Mouse (Mus musculus): ENCODE measurements around the gene Gmip.

GRCm38 (mm10) chr8:69801796-69802195, 6.7 kb upstream of the Gmip start:
- TF ChIP-seq CTCF (IDR thresholded peaks at IDR 0.05; ENCODE audit: control insufficient read depth, insufficient read depth, insufficient read length) (no peak), USF1 (IDR thresholded peaks at IDR 0.05; ENCODE audit: low read depth) (no peak), MYOD1 (IDR thresholded peaks at IDR 0.05; ENCODE audit: control insufficient read depth, insufficient read length, low read depth) (no peak), MYOG (IDR thresholded peaks at IDR 0.05; ENCODE audit: control insufficient read depth, extremely low read depth, insufficient read length) (no peak), CEBPB (IDR thresholded peaks at IDR 0.05; ENCODE audit: low read depth) (no peak), MAX (IDR thresholded peaks at IDR 0.05) (no peak)
